Mouse (Mus musculus): ENCODE measurements around the gene Hesx1.
"Not testable (repeated sequence)": the region's sequence is repeated elsewhere in the genome, so short reads cannot be mapped to it uniquely, and the experiment has no call there.

DNA sequence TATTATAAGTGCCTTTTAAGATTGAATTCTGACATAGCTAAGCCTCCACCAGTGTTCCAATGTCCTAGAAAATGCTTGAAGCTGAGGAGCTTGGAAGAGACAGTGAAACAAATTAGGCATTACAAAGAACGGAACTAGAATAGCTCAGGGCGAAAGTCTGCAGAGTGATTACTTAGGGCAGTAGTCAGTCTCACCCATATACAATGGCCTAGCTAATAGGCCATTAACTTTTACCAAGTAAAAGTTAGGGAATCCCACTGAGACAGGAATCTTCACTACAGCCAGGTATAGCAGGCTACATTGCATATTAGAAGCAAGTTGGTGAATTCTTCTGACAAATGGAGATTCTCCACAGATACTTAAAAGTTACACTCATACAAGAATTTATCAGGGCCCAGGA, 38.1 kb upstream of the Hesx1 start:
- TF ChIP-seq CTCF (IDR thresholded peaks at IDR 0.05; ENCODE audit: borderline replicate concordance, control insufficient read depth, extremely low read depth, insufficient read depth, low read length, poor library complexity); POLR2A (IDR thresholded peaks at IDR 0.05; ENCODE audit: control insufficient read depth, extremely low read depth, insufficient read depth, low read length, poor library complexity): not testable (repeated sequence)

All from thymus, adult 2 months (tissue).